Mouse (Mus musculus) stomach, embryonic 14.5 days (tissue): ENCODE results near the gene Prss21. TPM values are rescaled to one million over a fixed set of nuclear protein-coding genes. Genes with fewer than 3 reads are reported as not detected.

Experiments
- ATAC-seq: fragments of 200-750 bp; cut with Nextera tagmentation; 2 replicates; pipeline ENCODE4 v1.8.0; 2017; ENCODE audit warnings: low read depth, moderate TSS enrichment; ENCODE audit not compliant: insufficient number of reproducible peaks, insufficient read depth, low FRiP score
- H3K27ac ChIP-seq: fragments of 300-500 bp; sonication (generic); 2 replicates; pipeline ENCODE4 v1.5.1; 2014; ENCODE audit warnings: mild to moderate bottlenecking, low read length, moderate library complexity, mixed read lengths
- H3K27me3 ChIP-seq: fragments of 300-500 bp; sonication (generic); 2 replicates; pipeline ENCODE4 v1.6.1; 2014; ENCODE audit warnings: low read length, control low read depth, mixed read lengths; ENCODE audit not compliant: control insufficient read depth, insufficient read depth
- H3K36me3 ChIP-seq: fragments of 300-500 bp; sonication (generic); 2 replicates; pipeline ENCODE4 v1.6.1; 2014; ENCODE audit warnings: mild to moderate bottlenecking, control low read depth, low read length, moderate library complexity, mixed read lengths; ENCODE audit not compliant: control insufficient read depth, insufficient read depth
- H3K4me1 ChIP-seq: fragments of 300-500 bp; sonication (generic); 2 replicates; pipeline ENCODE4 v1.6.1; 2014; ENCODE audit warnings: low read length, control low read depth, mixed read lengths; ENCODE audit not compliant: control insufficient read depth, insufficient read depth
- H3K4me2 ChIP-seq: fragments of 300-500 bp; sonication (generic); replicated peaks from 2 replicates; pipeline ENCODE4 v1.6.1; 2014; ENCODE audit warnings: low read depth, low read length, control low read depth
- H3K4me3 ChIP-seq: fragments of 300-500 bp; sonication (generic); 2 replicates; pipeline ENCODE4 v1.5.1; 2014; ENCODE audit warnings: low read depth, low read length, control low read depth
- H3K9ac ChIP-seq: fragments of 300-500 bp; sonication (generic); replicated peaks from 2 replicates; pipeline ENCODE4 v1.6.1; 2014; ENCODE audit warnings: low read depth, mild to moderate bottlenecking, control low read depth, low read length, moderate library complexity, mixed read lengths
- H3K9me3 ChIP-seq: fragments of 300-500 bp; sonication (generic); 2 replicates; pipeline ENCODE4 v1.6.1; 2016; ENCODE audit warnings: low read depth, low read length, control low read depth; ENCODE audit not compliant: control insufficient read depth
- WGBS: fragments of 180-500 bp; shearing (Covaris S2); extraction: QIAGEN DNeasy Blood & Tissue Kit; methylation state at CpG from one replicate; pipeline ENCODE4 v1.1.7; 2014; 5-methylcytosine and 5-hydroxymethylcytosine counted together
- polyA plus RNA-seq: library from polyadenylated mRNA; unstranded; fragments of >200 nt; fragmentation: Nextera tagmentation; extraction: Ambion mirVana; gene quantifications from 2 replicates; pipeline ENCODE4 v1.2.1, GENCODE M21; 2014

Gene Prss21
- polyA plus RNA-seq, 1 experiment from 2014 or later = not detected

- no peak overlapping the region for H3K4me2 ChIP-seq
- H3K9me3 ChIP-seq = no peaks in the 10 kb centered on the region
- no peak for ATAC-seq
- no peak overlapping the region for H3K9ac ChIP-seq
- H3K27me3 ChIP-seq = no peaks in the 10 kb centered on the region
- H3K4me1 ChIP-seq = no peaks in the 10 kb centered on the region
- H3K4me3 ChIP-seq = no peak overlapping the region
- WGBS = 55% methylated on average over 18 of the region's 19 CpGs
- H3K27ac ChIP-seq = no peak overlapping the region
- H3K36me3 ChIP-seq = no peaks in the 10 kb centered on the region
Measured at GRCm38 (mm10) chr17:23850853-23851749, 16.8 kb upstream of the Prss21 start.

GRCm38 (mm10) chr17:23853292-23853691 is 14.6 kb upstream of the Prss21 start:
- H3K4me3 ChIP-seq = no peak overlapping the region
- H3K4me1 ChIP-seq = no peaks in the 10 kb centered on the region
- H3K36me3 ChIP-seq = no peaks in the 10 kb centered on the region
- 40% methylated on average over 5 of the region's 5 CpGs for WGBS
- no peak; the same call in 1 of the 2 replicates for ATAC-seq
- H3K27ac ChIP-seq = no peak overlapping the region
- no peak overlapping the region for H3K9ac ChIP-seq
- no peak overlapping the region for H3K4me2 ChIP-seq
- H3K27me3 ChIP-seq = no peaks in the 10 kb centered on the region
- H3K9me3 ChIP-seq = no peaks in the 10 kb centered on the region

- Histone ChIP-seq H3K9me3 (no peaks in the 10 kb centered on the region), H3K27ac (no peak overlapping the region), H3K4me3 (no peak overlapping the region), H3K9ac (no peak overlapping the region), H3K27me3 (no peaks in the 10 kb centered on the region), H3K36me3 (no peaks in the 10 kb centered on the region), H3K4me1 (no peaks in the 10 kb centered on the region), H3K4me2 (no peak overlapping the region)
- no peak for ATAC-seq
- WGBS = 87% methylated on average over 10 of the region's 10 CpGs
Measured at GRCm38 (mm10) chr17:23854229-23854765, 13.6 kb upstream of the Prss21 start.

- Histone ChIP-seq H3K4me2 (no peak overlapping the region), H3K36me3 (no peaks in the 10 kb centered on the region), H3K27ac (no peak overlapping the region), H3K9me3 (no peaks in the 10 kb centered on the region), H3K4me3 (no peak overlapping the region), H3K4me1 (no peaks in the 10 kb centered on the region), H3K9ac (no peak overlapping the region), H3K27me3 (no peaks in the 10 kb centered on the region)
- no peak for ATAC-seq
- 85% methylated on average over 6 of the region's 6 CpGs for WGBS
Measured at GRCm38 (mm10) chr17:23857193-23857592, 10.7 kb upstream of the Prss21 start.

- peak; percentile 78 for ATAC-seq
- Histone ChIP-seq H3K9ac (no peak overlapping the region), H3K4me3 (no peak overlapping the region), H3K27ac (no peak overlapping the region; the same call in 1 of the 2 replicates), H3K9me3 (no peaks in the 10 kb centered on the region), H3K27me3 (no peaks in the 10 kb centered on the region), H3K4me1 (no peaks in the 10 kb centered on the region), H3K36me3 (no peaks in the 10 kb centered on the region), H3K4me2 (no peak overlapping the region)
- WGBS = 61% methylated on average over 2 of the region's 2 CpGs
Measured at GRCm38 (mm10) chr17:23857913-23858312, 9.9 kb upstream of the Prss21 start.

- Histone ChIP-seq H3K36me3 (no peaks in the 10 kb centered on the region), H3K9ac (no peak overlapping the region), H3K4me1 (no peaks in the 10 kb centered on the region), H3K4me2 (no peak overlapping the region), H3K4me3 (no peak overlapping the region), H3K27ac (no peak overlapping the region), H3K9me3 (no peaks in the 10 kb centered on the region), H3K27me3 (no peaks in the 10 kb centered on the region)
- WGBS = 80% methylated on average over 4 of the region's 4 CpGs
- ATAC-seq = no peak
Measured at GRCm38 (mm10) chr17:23862926-23863325, 4.9 kb upstream of the Prss21 start.

- no peak for ATAC-seq
- Histone ChIP-seq H3K27me3 (no peaks in the 10 kb centered on the region), H3K4me3 (no peak overlapping the region), H3K4me1 (no peaks in the 10 kb centered on the region), H3K4me2 (no peak overlapping the region), H3K9me3 (no peaks in the 10 kb centered on the region), H3K36me3 (no peaks in the 10 kb centered on the region), H3K27ac (no peak overlapping the region), H3K9ac (no peak overlapping the region)
- WGBS = 88% methylated on average over 11 of the region's 11 CpGs
Measured at GRCm38 (mm10) chr17:23868513-23868912, 657 bp downstream of the Prss21 start.

GRCm38 (mm10) chr17:23873884-23874856 is 6.3 kb downstream of the Prss21 start:
- 44% methylated on average over 8 of the region's 8 CpGs for WGBS
- ATAC-seq = peak; percentile 51; the same call in 1 of the 2 replicates
- Histone ChIP-seq H3K4me2 (no peak overlapping the region), H3K4me3 (no peak overlapping the region), H3K36me3 (no peaks in the 10 kb centered on the region), H3K27ac (no peak overlapping the region), H3K9me3 (no peaks in the 10 kb centered on the region), H3K4me1 (no peaks in the 10 kb centered on the region; the same call in 1 of the 2 replicates), H3K27me3 (no peaks in the 10 kb centered on the region), H3K9ac (no peak overlapping the region)
